Mouse (Mus musculus): Measurements from ENCODE around the gene Dido1. TPM values are rescaled to one million over a fixed set of nuclear protein-coding genes. Genes with fewer than 3 reads are reported as not detected.
A peak's percentile ranks its signal among the peaks of the same experiment; 100 is the strongest.

The Dido1 gene
- 33.7 and 40.0 TPM in 2 replicates for polyA plus RNA-seq (2016; fragmentation: Nextera tagmentation; extraction: Ambion mirVana)

DNA sequence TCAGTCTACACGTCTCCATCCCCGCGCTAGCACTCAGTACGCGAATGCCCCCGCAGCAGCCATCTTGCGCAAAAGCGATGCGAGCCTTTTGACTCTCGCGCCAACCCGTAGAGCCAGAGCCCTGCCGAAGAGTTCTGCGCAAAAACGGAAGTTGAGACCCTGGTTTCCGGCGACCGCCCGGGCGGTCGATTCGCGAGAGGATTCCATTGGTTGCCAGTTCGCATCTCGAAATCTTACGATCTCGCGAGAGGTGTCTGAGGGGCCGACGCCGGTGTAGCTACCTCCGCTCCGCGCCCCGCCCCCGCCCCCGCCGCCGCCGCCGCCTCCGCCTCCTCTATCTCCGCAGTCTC lies at the start of gene Dido1, which contains the start of gene Gid8:
Gene Dido1 (minus strand): TSS at position 77 of the 350 bp plus-strand sequence.
Gene Gid8 (plus strand): TSS at position 195 of the 350 bp plus-strand sequence.
- peak; percentile 98 for DNase-seq (ENCODE audit: low spot score)
- Histone ChIP-seq H3K9me3 (replicated peaks) (no peaks in the 10 kb centered on the region), H3K4me3 (peak within 1 kb of the TSS; percentile 96), H3K36me3 (peaks cover 52% of the 10 kb centered on the region), H3K4me1 (peaks cover 20% of the 10 kb centered on the region), H3K27me3 (ENCODE audit: low read depth, poor library complexity, severe bottlenecking) (no peaks in the 10 kb centered on the region), H3K27ac (peak within 1 kb of the TSS; percentile 96)
- under 1% methylated on average over 42 of the region's 43 CpGs for WGBS

DNA sequence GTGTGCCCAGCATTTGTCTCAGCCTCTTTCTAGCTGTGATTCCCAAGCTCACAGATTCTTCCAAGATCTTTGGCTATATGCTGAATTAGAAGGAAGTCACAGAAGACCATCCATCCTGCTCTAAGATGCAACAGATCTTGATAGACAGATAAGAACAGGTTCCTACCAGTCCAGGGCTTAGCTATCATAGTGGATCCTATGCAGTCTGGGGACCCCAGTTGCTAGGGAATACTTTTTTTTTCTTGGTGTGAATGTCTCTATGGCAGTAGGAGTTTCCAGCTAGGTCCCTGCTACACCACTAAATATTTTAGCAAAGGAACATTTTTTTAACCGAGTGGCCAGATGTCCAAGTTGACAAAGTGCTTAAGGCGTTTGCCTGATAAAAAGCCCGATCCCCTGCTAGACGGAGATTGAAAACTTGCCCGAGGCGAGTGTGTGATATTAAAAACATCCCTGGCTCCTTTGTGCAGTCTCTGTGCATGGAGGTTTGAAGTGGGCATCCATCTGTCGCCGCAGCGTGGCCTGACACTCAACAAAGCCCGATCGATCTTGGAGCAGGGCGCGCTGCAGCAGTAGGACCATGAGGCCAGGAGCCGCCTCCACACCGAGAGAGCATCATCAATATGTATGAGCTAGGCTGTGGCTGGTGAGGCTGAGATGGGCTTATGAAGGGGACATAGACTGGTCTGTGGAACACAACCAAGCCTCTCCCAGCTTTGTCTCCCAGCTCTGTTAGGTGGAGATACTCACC lies 48.9 kb upstream of the Dido1 start:
- DNase-seq (ENCODE audit: low spot score): no peak
- no peak overlapping the region for H3K27ac ChIP-seq
- WGBS: 60% methylated on average over 15 of the region's 15 CpGs
- H3K36me3 ChIP-seq: no peaks in the 10 kb centered on the region
- peaks cover 8% of the 10 kb centered on the region; the same call in 1 of the 2 replicates for H3K27me3 ChIP-seq (ENCODE audit: low read depth, poor library complexity, severe bottlenecking)
- no peaks in the 10 kb centered on the region for H3K4me1 ChIP-seq
- no peaks in the 10 kb centered on the region for H3K9me3 ChIP-seq (replicated peaks)
- H3K4me3 ChIP-seq: no peak overlapping the region

DNA sequence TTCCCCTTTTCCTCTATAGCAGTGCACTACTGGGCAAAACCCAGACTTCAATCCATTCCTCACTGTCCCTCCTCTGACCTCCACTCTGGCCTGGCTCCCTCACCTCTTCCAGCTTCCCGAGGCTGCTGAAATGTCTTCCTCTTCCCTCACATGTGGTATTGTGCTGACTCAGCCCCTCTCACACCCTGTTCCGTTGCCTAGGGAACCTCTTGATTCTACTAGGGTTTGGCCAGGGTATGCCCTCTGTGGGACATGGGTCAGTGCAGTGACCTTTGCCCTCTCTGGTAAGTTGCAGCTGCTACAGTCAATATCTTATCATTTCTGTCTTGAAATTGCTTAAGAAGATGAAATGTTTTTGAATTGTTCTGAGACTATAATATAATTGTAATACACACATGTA lies 47.0 kb upstream of the Dido1 start:
- Histone ChIP-seq H3K27ac (no peak overlapping the region), H3K9me3 (replicated peaks) (no peaks in the 10 kb centered on the region), H3K4me3 (no peak overlapping the region), H3K36me3 (no peaks in the 10 kb centered on the region), H3K27me3 (ENCODE audit: low read depth, poor library complexity, severe bottlenecking) (peaks cover 8% of the 10 kb centered on the region; the same call in 1 of the 2 replicates), H3K4me1 (no peaks in the 10 kb centered on the region)
- WGBS: 34% methylated on average over 2 of the region's 2 CpGs
- DNase-seq (ENCODE audit: low spot score): no peak

DNA sequence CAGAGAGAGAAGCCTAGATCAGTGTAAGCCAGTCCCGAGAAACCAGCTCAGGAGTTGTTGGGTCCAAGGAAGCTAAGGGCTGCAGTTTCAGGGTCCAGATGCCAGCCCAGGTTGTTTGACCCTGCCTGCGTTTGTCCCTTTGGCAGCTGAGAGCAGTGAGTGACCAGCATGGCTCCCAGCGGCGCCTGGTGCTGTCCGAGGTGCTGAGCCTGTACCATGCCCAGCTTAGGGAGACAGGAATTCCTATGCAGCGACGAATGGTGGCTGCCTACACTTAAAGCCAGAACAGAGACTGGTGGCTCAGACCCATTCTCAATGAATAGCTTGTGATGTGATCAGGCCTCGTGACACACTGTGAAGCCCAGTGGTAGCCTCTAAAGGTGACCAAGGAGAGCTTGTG lies 46.1 kb upstream of the Dido1 start:
- no peaks in the 10 kb centered on the region for H3K9me3 ChIP-seq (replicated peaks)
- no peak overlapping the region for H3K27ac ChIP-seq
- no peaks in the 10 kb centered on the region for H3K36me3 ChIP-seq
- 2% methylated on average over 8 of the region's 8 CpGs for WGBS
- H3K4me3 ChIP-seq: no peak overlapping the region
- peaks cover 8% of the 10 kb centered on the region; the same call in 1 of the 2 replicates for H3K27me3 ChIP-seq (ENCODE audit: low read depth, poor library complexity, severe bottlenecking)
- no peaks in the 10 kb centered on the region for H3K4me1 ChIP-seq
- DNase-seq (ENCODE audit: low spot score): peak; percentile 89

DNA sequence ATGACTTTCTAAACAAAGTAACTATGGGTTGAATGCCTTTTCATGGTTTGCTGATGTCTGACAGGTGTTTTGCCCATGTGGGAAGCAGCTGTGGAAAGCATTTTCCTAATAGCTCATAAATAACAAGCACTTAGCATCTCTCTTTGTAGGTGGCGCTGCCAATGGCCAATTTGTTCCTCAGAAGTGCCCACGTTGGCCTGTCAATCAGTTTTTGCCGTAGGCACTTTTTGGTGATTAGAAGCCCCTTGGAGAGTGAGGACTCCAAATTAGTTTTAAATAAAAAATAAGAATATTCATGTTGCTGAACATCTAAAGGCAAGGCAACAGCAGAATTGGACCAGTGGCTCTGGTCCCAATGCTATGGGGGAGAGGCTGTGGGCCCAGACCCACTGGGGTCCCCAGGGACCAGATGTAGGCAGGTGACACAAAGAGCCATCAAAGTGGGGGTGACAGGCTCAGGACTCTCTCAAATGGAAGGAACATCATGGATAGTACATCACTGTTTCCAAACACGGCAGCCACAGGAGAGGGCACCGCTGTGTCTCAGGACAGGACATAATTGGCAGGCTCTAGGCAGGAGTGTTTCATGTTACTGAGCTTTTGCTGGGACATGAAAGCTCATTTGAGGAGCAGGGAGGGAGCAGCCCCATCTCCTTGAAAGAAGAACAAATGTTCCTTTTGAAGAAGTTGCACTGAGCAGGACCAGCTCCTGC lies 45.3 kb upstream of the Dido1 start:
- no peak for DNase-seq (ENCODE audit: low spot score)
- peaks cover 8% of the 10 kb centered on the region; the same call in 1 of the 2 replicates for H3K27me3 ChIP-seq (ENCODE audit: low read depth, poor library complexity, severe bottlenecking)
- 73% methylated on average over 5 of the region's 5 CpGs for WGBS
- no peaks in the 10 kb centered on the region for H3K4me1 ChIP-seq
- H3K9me3 ChIP-seq (replicated peaks): no peaks in the 10 kb centered on the region
- no peaks in the 10 kb centered on the region for H3K36me3 ChIP-seq
- no peak overlapping the region for H3K27ac ChIP-seq
- no peak overlapping the region for H3K4me3 ChIP-seq

DNA sequence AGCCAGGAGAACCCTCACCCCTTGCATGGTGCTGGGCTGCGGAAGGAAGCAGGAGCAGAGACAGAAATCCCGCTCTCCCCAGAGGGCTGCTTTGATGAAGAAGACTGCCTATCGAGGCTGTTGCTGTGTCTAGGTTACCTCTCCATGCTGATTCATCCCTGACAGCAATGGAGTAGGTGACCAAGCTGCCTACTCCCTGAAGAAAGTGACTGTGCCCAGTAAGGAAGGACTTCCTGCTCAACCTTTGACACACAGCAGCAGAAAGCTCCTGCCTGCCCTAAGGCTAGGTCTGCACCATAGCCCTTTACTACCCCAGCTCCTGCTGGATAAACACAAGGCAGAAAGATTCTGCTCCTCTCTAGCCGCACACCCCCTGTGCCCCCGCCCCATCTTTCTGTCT lies 39.1 kb upstream of the Dido1 start:
- no peaks in the 10 kb centered on the region for H3K4me1 ChIP-seq
- no peak overlapping the region for H3K4me3 ChIP-seq
- H3K27ac ChIP-seq: no peak overlapping the region
- no peaks in the 10 kb centered on the region for H3K9me3 ChIP-seq (replicated peaks)
- DNase-seq (ENCODE audit: low spot score): no peak
- WGBS: 53% methylated on average over 5 of the region's 5 CpGs
- H3K36me3 ChIP-seq: no peaks in the 10 kb centered on the region
- H3K27me3 ChIP-seq (ENCODE audit: low read depth, poor library complexity, severe bottlenecking): peaks cover 7% of the 10 kb centered on the region; the same call in 1 of the 2 replicates

DNA sequence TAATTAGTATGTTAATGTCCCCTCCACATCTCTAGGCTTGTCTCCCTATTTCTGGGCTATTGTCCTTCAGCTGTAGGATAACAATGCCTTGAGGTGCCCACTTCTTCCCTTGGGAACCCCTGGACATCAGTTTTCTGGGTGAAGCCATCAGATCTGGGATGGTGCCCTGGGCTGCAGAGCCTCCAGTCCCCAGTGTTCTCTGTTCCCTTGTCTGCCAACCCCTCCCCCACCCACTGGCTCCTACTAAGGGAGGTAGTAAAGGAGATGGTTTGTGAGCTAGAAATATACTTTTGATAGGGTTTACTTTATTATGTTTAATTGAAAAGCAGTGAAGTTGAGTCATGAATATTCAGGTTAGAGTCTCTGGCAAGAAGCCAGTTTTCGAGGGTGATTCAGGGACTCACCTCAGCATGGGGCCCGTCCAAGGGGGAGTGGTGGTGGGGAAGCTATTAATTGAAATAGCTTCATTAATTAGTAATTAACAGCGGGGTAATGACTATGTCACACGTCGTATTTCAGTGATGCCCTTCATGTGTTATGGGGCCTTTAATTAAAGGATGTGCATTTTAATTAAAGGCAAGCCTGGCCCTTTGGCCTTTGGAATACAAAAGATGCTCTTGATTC lies 36.9 kb upstream of the Dido1 start:
- Histone ChIP-seq H3K27ac (no peak overlapping the region), H3K4me1 (no peaks in the 10 kb centered on the region), H3K9me3 (replicated peaks) (no peaks in the 10 kb centered on the region), H3K36me3 (no peaks in the 10 kb centered on the region), H3K27me3 (ENCODE audit: low read depth, poor library complexity, severe bottlenecking) (peaks cover 7% of the 10 kb centered on the region; the same call in 1 of the 2 replicates), H3K4me3 (no peak overlapping the region)
- 45% methylated on average over 5 of the region's 5 CpGs for WGBS
- no peak for DNase-seq (ENCODE audit: low spot score)

DNA sequence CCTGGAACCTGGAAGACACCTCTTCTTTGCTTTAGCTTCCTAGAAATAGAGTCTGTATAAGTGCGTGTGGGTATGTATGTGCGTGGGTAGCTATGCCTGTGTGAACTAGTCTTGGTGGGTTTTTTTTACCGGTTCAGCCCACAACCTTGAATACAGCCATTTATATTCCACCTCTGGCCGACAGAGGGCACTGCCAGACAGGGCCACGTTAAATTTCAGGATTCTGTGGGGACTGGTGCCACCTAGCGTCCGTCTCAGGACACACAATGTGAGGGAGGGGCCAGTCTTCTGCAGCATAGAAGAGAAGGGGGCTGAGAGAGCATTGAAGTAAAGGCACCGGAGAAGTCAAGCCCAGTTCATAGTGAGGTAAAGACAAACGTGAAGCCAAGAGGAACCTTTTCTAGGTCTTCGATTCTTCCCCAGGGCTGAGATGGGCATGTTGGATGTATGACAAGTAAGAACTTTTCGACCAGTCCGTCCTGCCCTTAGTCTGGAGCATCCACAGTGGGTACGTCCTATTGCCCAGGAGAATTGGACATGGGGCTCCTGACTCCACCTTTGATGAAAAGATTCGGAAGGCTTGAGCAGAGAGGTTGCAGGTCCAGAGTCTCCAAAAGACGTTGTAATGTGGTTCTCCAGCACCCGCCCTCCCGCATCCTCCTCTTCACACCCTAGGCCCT lies 35.6 kb upstream of the Dido1 start:
- no peaks in the 10 kb centered on the region for H3K4me1 ChIP-seq
- DNase-seq (ENCODE audit: low spot score): peak; percentile 90
- H3K9me3 ChIP-seq (replicated peaks): no peaks in the 10 kb centered on the region
- no peak overlapping the region for H3K27ac ChIP-seq
- no peak overlapping the region for H3K4me3 ChIP-seq
- peaks cover 7% of the 10 kb centered on the region; the same call in 1 of the 2 replicates for H3K27me3 ChIP-seq (ENCODE audit: low read depth, poor library complexity, severe bottlenecking)
- no peaks in the 10 kb centered on the region for H3K36me3 ChIP-seq
- WGBS: 37% methylated on average over 17 of the region's 17 CpGs

DNA sequence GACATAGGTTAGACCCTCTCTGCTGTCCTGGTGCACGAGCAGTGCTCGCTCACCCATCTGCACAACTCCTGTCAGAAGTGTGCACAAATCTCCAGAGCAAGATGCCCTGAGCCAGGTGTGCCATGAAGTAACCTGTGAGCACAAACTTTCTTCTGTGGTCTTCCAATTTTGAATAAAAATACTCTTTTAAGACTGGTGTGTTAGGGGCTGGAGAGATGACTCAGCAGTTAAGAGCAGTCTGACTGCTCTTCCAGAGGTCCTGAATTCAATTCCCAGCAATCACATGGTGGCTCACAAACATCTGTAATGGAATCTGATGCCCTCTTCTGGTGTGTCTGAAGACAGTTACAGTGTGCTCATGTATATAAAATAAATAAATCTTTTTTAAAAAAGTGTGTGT lies 33.5 kb upstream of the Dido1 start:
- H3K4me1 ChIP-seq: no peaks in the 10 kb centered on the region
- H3K27me3 ChIP-seq (ENCODE audit: low read depth, poor library complexity, severe bottlenecking): peaks cover 7% of the 10 kb centered on the region; the same call in 1 of the 2 replicates
- H3K4me3 ChIP-seq: no peak overlapping the region
- DNase-seq (ENCODE audit: low spot score): no peak
- no peaks in the 10 kb centered on the region for H3K9me3 ChIP-seq (replicated peaks)
- no peaks in the 10 kb centered on the region for H3K36me3 ChIP-seq
- H3K27ac ChIP-seq: no peak overlapping the region
- WGBS: 96% methylated on average over 2 of the region's 2 CpGs

DNA sequence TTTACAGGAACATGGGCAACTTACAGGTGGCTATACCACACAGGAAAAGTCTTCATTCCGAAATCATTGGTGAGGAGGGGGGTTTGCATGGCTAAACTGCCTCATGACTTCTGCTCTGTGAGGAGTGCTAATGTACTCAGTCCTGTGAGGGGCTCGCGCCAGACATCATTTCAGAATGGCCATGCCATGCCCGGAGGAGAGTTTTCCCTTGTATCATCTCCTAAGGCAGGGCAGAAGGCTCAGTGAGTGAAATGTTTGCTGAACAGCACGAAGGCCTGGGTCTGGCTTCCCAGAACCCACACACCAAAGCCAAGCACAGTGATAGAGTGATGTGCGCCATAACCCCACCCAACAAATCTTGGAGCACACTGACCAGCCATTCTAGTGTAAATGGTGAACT lies 33.0 kb upstream of the Dido1 start:
- 85% methylated on average over 6 of the region's 6 CpGs for WGBS
- H3K36me3 ChIP-seq: no peaks in the 10 kb centered on the region
- no peaks in the 10 kb centered on the region for H3K4me1 ChIP-seq
- peaks cover 7% of the 10 kb centered on the region; the same call in 1 of the 2 replicates for H3K27me3 ChIP-seq (ENCODE audit: low read depth, poor library complexity, severe bottlenecking)
- H3K9me3 ChIP-seq (replicated peaks): no peaks in the 10 kb centered on the region
- H3K4me3 ChIP-seq: no peak overlapping the region
- no peak for DNase-seq (ENCODE audit: low spot score)
- no peak overlapping the region for H3K27ac ChIP-seq

DNA sequence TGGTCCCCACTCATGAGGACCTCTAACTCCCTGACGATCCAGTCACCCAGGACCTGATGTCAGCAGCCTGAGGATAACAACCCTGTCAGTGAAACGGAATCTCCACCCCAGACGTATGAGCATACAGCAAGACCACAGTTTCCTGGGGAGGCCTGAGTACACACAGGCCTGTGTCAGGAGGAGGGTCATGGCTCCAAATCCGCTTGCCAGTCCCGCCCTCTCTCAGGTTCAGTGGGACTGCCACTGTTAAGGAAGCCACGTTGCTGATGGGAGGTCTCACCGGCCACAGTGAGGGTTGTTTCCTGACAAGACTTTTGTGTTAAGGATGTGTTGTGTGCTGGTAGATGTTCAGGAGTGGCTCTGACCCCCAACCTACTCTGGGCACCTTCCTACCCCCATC lies 31.6 kb upstream of the Dido1 start:
- no peak overlapping the region for H3K27ac ChIP-seq
- 84% methylated on average over 7 of the region's 7 CpGs for WGBS
- H3K4me3 ChIP-seq: no peak overlapping the region

DNA sequence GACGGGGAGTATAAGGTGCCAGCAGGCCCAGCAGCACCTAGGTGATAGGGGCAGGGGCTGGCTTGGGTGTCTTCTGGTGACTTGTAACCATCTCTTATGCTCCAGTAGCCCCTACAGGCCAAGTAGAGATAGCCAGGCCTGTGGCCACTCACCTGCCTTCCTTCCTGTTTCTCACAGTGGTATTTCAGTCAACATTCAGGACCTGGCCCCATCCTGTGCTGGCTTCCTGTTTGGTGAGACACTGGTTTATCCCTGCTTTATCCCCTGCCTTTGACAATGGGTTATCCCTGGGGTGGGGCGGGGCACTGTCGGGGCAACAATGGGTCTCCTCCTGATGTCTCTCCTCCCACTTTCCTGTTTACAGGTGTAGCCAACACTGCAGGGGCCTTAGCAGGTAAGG lies 30.6 kb upstream of the Dido1 start:
- 18% methylated on average over 3 of the region's 3 CpGs for WGBS
- DNase-seq (ENCODE audit: low spot score): no peak
- Histone ChIP-seq H3K27me3 (ENCODE audit: low read depth, poor library complexity, severe bottlenecking) (no peaks in the 10 kb centered on the region), H3K4me1 (no peaks in the 10 kb centered on the region), H3K27ac (no peak overlapping the region), H3K4me3 (no peak overlapping the region), H3K36me3 (no peaks in the 10 kb centered on the region), H3K9me3 (replicated peaks) (no peaks in the 10 kb centered on the region)

More for the DNA sequence above, 31.6 kb upstream of the Dido1 start:
- Histone ChIP-seq H3K4me1 (no peaks in the 10 kb centered on the region), H3K9me3 (replicated peaks) (no peaks in the 10 kb centered on the region), H3K36me3 (no peaks in the 10 kb centered on the region), H3K27me3 (ENCODE audit: low read depth, poor library complexity, severe bottlenecking) (peaks cover 7% of the 10 kb centered on the region; the same call in 1 of the 2 replicates)
- DNase-seq (ENCODE audit: low spot score): no peak

All from limb, embryonic 10.5 days (tissue).